22 mouse cellular contexts compared by ENCODE assay signal in genomic region chr6:57745748-57746129, GRCm38 (mm10). TPM values are rescaled to one million over a fixed set of nuclear protein-coding genes. Genes with fewer than 3 reads are reported as not detected.
DNase-seq lines count a peak whose midpoint lies in the region; ATAC-seq lines count a peak whose summit lies in the region.
"Had no signal": no experiment of that assay in that cellular context is flagged by ENCODE, and none has a peak within 500 bp of the region (broad histone marks: within the 10 kb centered on the region; RNA-seq: fewer than 3 reads in every experiment).

No protein-coding gene starts in this region.

- peaks cover 26% of the 10 kb centered on the region for H3K36me3 ChIP-seq in megakaryocyte, embryonic 14.5 days (replicated peaks; ENCODE audit: low read length)
- no peaks in the 10 kb centered on the region for H3K36me3 ChIP-seq in liver, embryonic 11.5 days (ENCODE audit: control insufficient read depth, insufficient read depth, low read length)
- H3K36me3 ChIP-seq in kidney, embryonic 14.5 days (ENCODE audit: control insufficient read depth, insufficient read depth, low read length) = no peaks in the 10 kb centered on the region
- H3K36me3 ChIP-seq in forebrain, embryonic 15.5 days = no peaks in the 10 kb centered on the region
- H3K36me3 ChIP-seq: embryonic facial prominence, embryonic 12.5 days; midbrain, embryonic 10.5 days had no signal

- H3K4me2 ChIP-seq in liver, embryonic 11.5 days = peak overlapping the region; percentile 2; the same call in 1 of the 2 replicates
- H3K4me2 ChIP-seq in kidney, embryonic 14.5 days (replicated peaks; ENCODE audit: low read depth, low read length) = no peak overlapping the region
- H3K4me2 ChIP-seq in forebrain, embryonic 15.5 days (replicated peaks) = no peak overlapping the region
- H3K4me2 ChIP-seq: embryonic facial prominence, embryonic 12.5 days had no signal

- peaks cover 59% of the 10 kb centered on the region for H3K4me1 ChIP-seq in megakaryocyte, embryonic 14.5 days
- H3K4me1 ChIP-seq in liver, embryonic 11.5 days (replicated peaks; ENCODE audit: control insufficient read depth, insufficient read depth, low read length) = peaks cover 26% of the 10 kb centered on the region
- H3K4me1 ChIP-seq in kidney, embryonic 14.5 days (ENCODE audit: control insufficient read depth, insufficient read depth, low read length) = no peaks in the 10 kb centered on the region
- no peaks in the 10 kb centered on the region for H3K4me1 ChIP-seq in forebrain, embryonic 15.5 days
- H3K4me1 ChIP-seq: embryonic facial prominence, embryonic 12.5 days; midbrain, embryonic 10.5 days had no signal

- no peak for DNase-seq in liver, embryonic 11.5 days (ENCODE audit: low spot score)
- DNase-seq: adrenal gland, postnatal 10 days; cerebellum, adult 9-11 months; gastrocnemius, postnatal 14 days; heart, postnatal 36 days; kidney, adult 18-20 months; kidney, postnatal 14 days; layer of hippocampus, postnatal 36 days; left cerebral cortex, postnatal 4 days; right cerebral cortex, postnatal 25 days; thymus, postnatal 25 days had no signal

- 54% methylated on average over 2 of the region's 2 CpGs for WGBS in liver, embryonic 11.5 days
- 94% methylated on average over 2 of the region's 2 CpGs for WGBS in kidney, embryonic 14.5 days
- 95% methylated on average over 2 of the region's 2 CpGs for WGBS in forebrain, embryonic 15.5 days

- H3K9ac ChIP-seq in liver, embryonic 11.5 days (ENCODE audit: low read depth, low read length) = no peak overlapping the region
- no peak overlapping the region for H3K9ac ChIP-seq in kidney, embryonic 14.5 days (ENCODE audit: low read depth, low read length)
- no peak overlapping the region for H3K9ac ChIP-seq in forebrain, embryonic 15.5 days (replicated peaks)
- H3K9ac ChIP-seq: embryonic facial prominence, embryonic 12.5 days had no signal

- H3K27ac ChIP-seq in liver, embryonic 11.5 days (ENCODE audit: low read depth, low read length) = peak overlapping the region; percentile 85
- H3K27ac ChIP-seq in kidney, embryonic 14.5 days (ENCODE audit: low read depth, low read length) = no peak overlapping the region
- H3K27ac ChIP-seq in forebrain, embryonic 15.5 days (replicated peaks) = no peak overlapping the region
- H3K27ac ChIP-seq: embryonic facial prominence, embryonic 12.5 days; layer of hippocampus, adult 2 months; midbrain, embryonic 10.5 days had no signal

- no peaks in the 10 kb centered on the region for H3K27me3 ChIP-seq in megakaryocyte, embryonic 14.5 days (replicated peaks)
- H3K27me3 ChIP-seq in liver, embryonic 11.5 days (replicated peaks; ENCODE audit: control insufficient read depth, insufficient read depth, low read length) = no peaks in the 10 kb centered on the region
- H3K27me3 ChIP-seq in kidney, embryonic 14.5 days (ENCODE audit: control insufficient read depth, insufficient read depth, low read length) = no peaks in the 10 kb centered on the region
- no peaks in the 10 kb centered on the region for H3K27me3 ChIP-seq in forebrain, embryonic 15.5 days
- H3K27me3 ChIP-seq: embryonic facial prominence, embryonic 12.5 days; Patski had no signal

- peak overlapping the region; percentile 17 for H3K4me3 ChIP-seq in megakaryocyte, embryonic 14.5 days (replicated peaks)
- no peak overlapping the region for H3K4me3 ChIP-seq in liver, embryonic 11.5 days (ENCODE audit: low read depth, low read length)
- H3K4me3 ChIP-seq in kidney, embryonic 14.5 days (ENCODE audit: low read length) = no peak overlapping the region
- H3K4me3 ChIP-seq in forebrain, embryonic 15.5 days = no peak overlapping the region
- H3K4me3 ChIP-seq: embryonic facial prominence, embryonic 12.5 days; layer of hippocampus, adult 2 months; midbrain, embryonic 10.5 days had no signal

- H3K9me3 ChIP-seq in megakaryocyte, embryonic 14.5 days = peaks cover 5% of the 10 kb centered on the region; the same call in 1 of the 2 replicates
- H3K9me3 ChIP-seq in liver, embryonic 11.5 days (ENCODE audit: control insufficient read depth, low read length) = no peaks in the 10 kb centered on the region
- no peaks in the 10 kb centered on the region for H3K9me3 ChIP-seq in kidney, embryonic 14.5 days (ENCODE audit: control insufficient read depth, low read length)
- H3K9me3 ChIP-seq in forebrain, embryonic 15.5 days = no peaks in the 10 kb centered on the region
- H3K9me3 ChIP-seq: embryonic facial prominence, embryonic 12.5 days; midbrain, embryonic 10.5 days had no signal

- no peak for ATAC-seq in megakaryocyte, adult 5-6 weeks (ENCODE audit: poor library complexity, severe bottlenecking)
- peak; percentile 57 for ATAC-seq in erythroblast, adult 5-6 weeks (replicated peaks; ENCODE audit: low FRiP score, poor library complexity, severe bottlenecking)
- peak; percentile 52 for ATAC-seq in liver, embryonic 11.5 days (replicated peaks; ENCODE audit: low FRiP score)
- peak; percentile 23; the same call in 1 of the 2 replicates for ATAC-seq in megakaryocyte-erythroid progenitor cell, adult 5-6 weeks (replicated peaks; ENCODE audit: low FRiP score, low TSS enrichment, poor library complexity, severe bottlenecking)
- no peak for ATAC-seq in kidney, embryonic 14.5 days (ENCODE audit: low FRiP score, low TSS enrichment)
- ATAC-seq in forebrain, embryonic 15.5 days (replicated peaks) = no peak
- ATAC-seq: hindbrain, embryonic 16.5 days; Patski had no signal

RNA-seq across cellular contexts. Expression of gene Lancl2, which starts 43.4 kb away (rescaled TPM):
- 6.7 and 7.6 TPM in 2 replicates for polyA plus RNA-seq in megakaryocyte, embryonic 14.5 days (2012; ENCODE audit: insufficient read depth, low replicate concordance)
- 26.0 and 29.7 TPM in 2 replicates for total RNA-seq in megakaryocyte, adult 5-6 weeks (2015)
- total RNA-seq in megakaryocyte, adult 5-6 weeks (2017) = 26.3 and 28.7 TPM in 2 replicates
- total RNA-seq in erythroblast, adult 5-6 weeks (2015; ENCODE audit: low replicate concordance) = 13.1 and 21.7 TPM in 2 replicates
- 26.2 and 45.4 TPM in 2 replicates for total RNA-seq in erythroblast, adult 5-6 weeks (2017; ENCODE audit: low replicate concordance)
- polyA plus RNA-seq in liver, embryonic 11.5 days (2014; fragmentation: Nextera tagmentation; extraction: Ambion mirVana) = 21.5 and 25.9 TPM in 2 replicates
- 27.4 and 34.8 TPM in 2 replicates for total RNA-seq in megakaryocyte-erythroid progenitor cell, adult 5-6 weeks (2014; fragmentation: Nextera tagmentation)
- 43.6 and 52.4 TPM in 2 replicates for total RNA-seq in megakaryocyte-erythroid progenitor cell, adult 5-6 weeks (2017)
- polyA plus RNA-seq in kidney, embryonic 14.5 days (2014; fragmentation: Nextera tagmentation; extraction: Ambion mirVana) = 24.3 and 37.7 TPM in 2 replicates
- 80.7 and 86.1 TPM in 2 replicates for polyA plus RNA-seq in forebrain, embryonic 15.5 days (2015; fragmentation: Nextera tagmentation; extraction: Ambion mirVana)

RNA-seq across cellular contexts. Expression of gene Pyurf, which starts 53.9 kb away (rescaled TPM):
- 10.5 and 24.9 TPM in 2 replicates for polyA plus RNA-seq in megakaryocyte, embryonic 14.5 days (2012; ENCODE audit: insufficient read depth, low replicate concordance)
- 3.5 and 3.6 TPM in 2 replicates for total RNA-seq in megakaryocyte, adult 5-6 weeks (2015)
- total RNA-seq in megakaryocyte, adult 5-6 weeks (2017) = 7.9 and 9.1 TPM in 2 replicates
- total RNA-seq in erythroblast, adult 5-6 weeks (2015; ENCODE audit: low replicate concordance) = 7.1 and 7.7 TPM in 2 replicates
- 16.4 and 20.8 TPM in 2 replicates for total RNA-seq in erythroblast, adult 5-6 weeks (2017; ENCODE audit: low replicate concordance)
- 13.5 and 14.9 TPM in 2 replicates for polyA plus RNA-seq in liver, embryonic 11.5 days (2014; fragmentation: Nextera tagmentation; extraction: Ambion mirVana)
- 8.5 and 9.4 TPM in 2 replicates for total RNA-seq in megakaryocyte-erythroid progenitor cell, adult 5-6 weeks (2014; fragmentation: Nextera tagmentation)
- total RNA-seq in megakaryocyte-erythroid progenitor cell, adult 5-6 weeks (2017) = 10.0 and 16.8 TPM in 2 replicates
- 22.8 and 26.3 TPM in 2 replicates for polyA plus RNA-seq in kidney, embryonic 14.5 days (2014; fragmentation: Nextera tagmentation; extraction: Ambion mirVana)
- 9.2 and 10.8 TPM in 2 replicates for polyA plus RNA-seq in forebrain, embryonic 15.5 days (2015; fragmentation: Nextera tagmentation; extraction: Ambion mirVana)

Comparison
In these comparisons a context has a peak if more than half of its experiments do, and no peak if none do; other contexts are left out.
1. ATAC-seq: peak in erythroblast, adult 5-6 weeks (single experiment), liver, embryonic 11.5 days (single experiment) and megakaryocyte-erythroid progenitor cell, adult 5-6 weeks (single experiment); none in megakaryocyte, adult 5-6 weeks (single experiment), kidney, embryonic 14.5 days (single experiment) and forebrain, embryonic 15.5 days (single experiment).